Mouse (Mus musculus) urinary bladder, postnatal 25 days (tissue): ENCODE results near the gene Magohb.

Source experiments
- DNase-seq: peaks from one replicate; pipeline ENCODE4 v3.0.0; 2022; ENCODE audit warnings: low spot score

Magohb gene

DNA sequence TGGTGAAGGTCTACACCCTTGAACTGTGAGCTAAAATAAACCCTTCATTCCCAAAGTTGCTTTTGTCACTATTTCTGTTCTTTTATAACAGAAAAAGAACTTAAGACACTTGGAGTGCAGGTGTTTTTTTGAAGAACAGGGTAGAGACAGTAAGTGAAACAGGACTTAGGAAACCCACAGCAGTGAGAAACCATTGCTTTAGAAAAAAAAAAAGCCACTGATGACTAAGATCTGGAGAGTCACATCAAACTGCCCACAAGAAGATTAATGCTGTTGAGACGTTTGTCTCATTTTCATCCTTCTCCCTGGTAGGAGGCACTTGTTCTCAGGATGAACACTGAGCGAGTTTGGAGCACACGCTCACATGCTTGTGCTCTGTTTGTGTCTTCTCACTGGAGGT, 31.0 kb downstream of the Magohb start:
- no peak for DNase-seq

DNA sequence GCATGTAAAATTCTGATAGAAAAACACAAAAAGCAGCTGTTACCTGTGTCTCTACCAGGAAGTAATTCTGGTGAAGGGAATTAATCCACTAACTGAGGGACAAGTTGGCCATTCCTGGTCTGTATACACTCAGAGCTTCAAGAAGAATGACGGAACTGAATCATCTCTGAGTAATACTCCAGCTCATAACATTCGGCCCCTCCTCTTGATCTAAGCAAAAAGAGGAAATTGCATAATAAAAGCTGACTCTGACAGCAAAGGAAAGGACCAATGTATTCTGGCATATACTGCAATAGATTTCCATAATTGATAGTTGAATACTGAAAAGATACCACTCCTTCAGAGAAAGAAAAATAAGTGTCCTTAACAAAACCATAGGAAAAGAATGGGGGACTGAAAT, 45.8 kb downstream of the Magohb start, which contains the start of gene Klra2:
Klra2 (minus strand) TSS at position 157 of the 400 bp plus-strand sequence.
- DNase-seq: no peak

DNA sequence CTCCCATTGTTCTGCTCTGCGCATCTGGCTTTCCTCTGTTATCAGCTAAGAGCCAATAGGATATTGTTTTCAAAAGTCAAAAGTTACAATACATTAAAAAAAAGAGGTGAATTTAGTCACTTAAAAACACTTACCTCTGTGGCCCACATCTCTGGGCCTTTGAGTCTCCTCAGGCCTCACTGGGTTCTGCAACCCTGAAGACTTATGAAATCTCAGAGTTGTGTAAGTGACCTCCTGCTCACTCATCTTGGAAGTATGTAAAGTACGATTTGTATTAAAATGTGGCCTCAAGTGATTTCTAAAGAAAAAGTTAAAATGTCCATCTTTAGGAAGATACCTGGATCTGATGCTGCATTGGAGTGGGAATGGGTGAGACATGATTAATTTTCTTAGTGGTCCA, 48.0 kb downstream of the Magohb start:
- no peak for DNase-seq
